Mouse (Mus musculus): ENCODE measurements around the gene Slc4a7.

DNA sequence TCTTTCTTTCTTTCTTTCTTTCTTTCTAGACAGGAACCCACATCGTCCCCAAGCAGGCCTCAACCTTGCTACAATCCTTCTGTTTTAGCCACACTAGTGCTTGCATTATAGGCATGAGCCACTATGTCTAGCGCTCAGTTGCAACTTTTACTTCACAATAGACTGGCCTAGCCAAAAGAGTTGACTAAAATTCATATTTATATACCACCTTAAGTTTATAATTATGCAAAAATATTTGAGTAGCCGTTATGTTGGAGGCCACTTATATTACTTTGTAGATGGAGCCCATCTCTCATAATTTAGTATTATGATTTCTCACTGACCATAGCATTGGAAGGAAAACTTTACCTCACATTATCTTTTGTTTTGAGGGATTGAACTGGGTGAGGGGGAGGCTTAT lies 3.0 kb downstream of the Slc4a7 start:
- TF ChIP-seq CTCF (IDR thresholded peaks at IDR 0.05; ENCODE audit: extremely low read depth, insufficient read length, insufficient replicate concordance, low read depth, low read length), result no peak
- TF ChIP-seq POLR2A (IDR thresholded peaks at IDR 0.05; ENCODE audit: low read depth, low read length), result no peak

Data from small intestine, adult 2 months (tissue).